Mouse (Mus musculus) heart, postnatal 4 days (tissue): ENCODE results near the gene Faah. TPM values are rescaled to one million over a fixed set of nuclear protein-coding genes. Genes with fewer than 3 reads are reported as not detected.
A peak's percentile ranks its signal among the peaks of the same experiment; 100 is the strongest.

Experiments used
- DNase-seq: peaks from one replicate; pipeline ENCODE4 v3.0.0; 2021
- total RNA-seq, 2 experiments: library from RNA; stranded (reverse); gene quantifications; 2 replicates each; pipeline ENCODE4 v1.2.3; 2021

Gene Faah
- total RNA-seq, 2 experiments from 2014 or later = 1.3 to 1.6 TPM

- no peak for DNase-seq
These were observed 76.4 kb downstream of the Faah start for GRCm38 (mm10) chr4:115941242-115941820.

GRCm38 (mm10) chr4:115940681-115941080 lies 77.0 kb downstream of the Faah start:
- DNase-seq = no peak

DNA sequence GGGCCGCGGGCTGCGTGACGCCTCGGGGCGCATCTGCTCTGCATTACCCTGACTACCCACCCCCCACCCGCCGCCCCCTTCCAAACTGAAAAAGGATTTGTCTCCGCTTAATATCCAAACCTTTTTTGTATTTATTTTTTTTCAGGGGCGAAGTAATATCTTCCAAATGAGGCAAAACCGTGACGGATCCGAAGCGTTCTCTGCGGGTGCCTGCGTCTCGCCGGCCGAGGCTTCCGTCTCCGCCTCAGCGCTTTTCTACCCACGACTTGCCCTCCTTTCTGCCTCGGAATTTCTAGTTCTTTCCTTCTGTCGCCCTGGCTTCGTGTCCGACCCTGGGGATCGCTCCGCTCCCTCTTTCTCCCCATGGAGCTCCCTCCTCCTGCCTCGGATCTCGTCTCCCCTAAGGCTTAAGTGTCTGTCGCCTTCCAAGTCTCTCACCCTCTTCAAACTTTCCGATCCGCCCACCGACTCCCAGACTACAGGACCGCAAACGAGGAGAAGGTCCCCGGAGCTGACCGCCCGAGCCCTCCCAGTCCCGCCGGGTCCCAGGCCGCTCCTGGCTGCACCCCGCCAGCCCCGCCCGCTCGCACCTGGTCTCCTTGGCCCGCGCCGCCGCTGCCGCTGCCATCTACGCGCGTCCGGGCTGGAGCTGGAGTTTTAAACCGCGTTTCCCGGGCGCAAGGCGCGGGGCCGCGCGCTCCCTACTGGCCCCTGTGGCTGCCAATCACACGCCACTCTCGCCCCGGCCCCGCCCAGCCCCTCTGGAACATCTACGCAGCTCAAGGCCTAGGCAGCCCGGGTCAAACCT lies 78.2 kb downstream of the Faah start, which contains the start of gene Dmbx1:
Gene Dmbx1 (minus strand): TSS at position 632 of the 808 bp plus-strand sequence.
- DNase-seq = peak; percentile 35

DNA sequence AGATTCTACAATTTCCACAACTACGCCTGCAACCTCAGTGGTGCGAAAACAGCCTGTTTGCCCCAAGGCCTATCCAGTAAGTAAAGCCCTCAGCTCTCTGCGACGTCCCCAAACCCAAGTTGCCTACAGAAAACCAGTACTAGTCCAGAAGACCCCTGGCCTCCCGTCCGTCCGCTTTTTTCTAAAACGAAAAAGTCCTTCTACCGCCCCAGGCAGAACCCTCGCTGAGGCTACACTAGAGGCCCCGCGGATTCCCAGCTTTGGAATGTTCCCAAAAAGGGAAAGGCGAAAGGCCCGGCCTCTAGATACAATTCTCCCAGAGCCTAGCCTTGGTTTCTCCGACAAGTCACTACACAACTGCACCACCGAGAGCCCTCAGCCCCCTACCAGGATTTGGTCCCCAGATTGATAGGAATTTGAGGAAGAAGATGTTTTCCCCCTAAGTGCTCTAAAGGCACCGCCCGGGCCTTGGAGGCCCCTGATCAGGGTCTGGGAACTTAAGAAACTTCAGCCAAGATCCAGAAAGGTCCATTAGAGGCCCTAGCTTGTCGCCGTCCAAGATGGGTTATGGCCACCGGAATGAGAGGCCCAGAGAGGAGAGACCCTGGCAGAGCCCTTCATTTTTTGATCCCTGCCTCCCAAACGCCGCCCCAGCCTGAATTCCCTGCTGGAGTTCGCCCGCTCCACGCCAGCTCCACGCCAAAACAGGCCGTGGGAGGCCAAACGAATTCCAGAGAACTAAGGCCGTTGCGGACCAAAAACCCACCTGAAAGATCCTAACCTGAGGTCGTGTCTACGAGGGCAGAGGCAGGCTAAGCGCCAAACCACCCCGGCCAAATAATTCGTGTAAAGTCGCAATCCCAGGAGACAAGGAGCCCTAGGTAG lies 79.2 kb downstream of the Faah start:
- DNase-seq = peak; percentile 33

- DNase-seq = no peak
These were observed 80.4 kb downstream of the Faah start for GRCm38 (mm10) chr4:115937061-115937976.

DNA sequence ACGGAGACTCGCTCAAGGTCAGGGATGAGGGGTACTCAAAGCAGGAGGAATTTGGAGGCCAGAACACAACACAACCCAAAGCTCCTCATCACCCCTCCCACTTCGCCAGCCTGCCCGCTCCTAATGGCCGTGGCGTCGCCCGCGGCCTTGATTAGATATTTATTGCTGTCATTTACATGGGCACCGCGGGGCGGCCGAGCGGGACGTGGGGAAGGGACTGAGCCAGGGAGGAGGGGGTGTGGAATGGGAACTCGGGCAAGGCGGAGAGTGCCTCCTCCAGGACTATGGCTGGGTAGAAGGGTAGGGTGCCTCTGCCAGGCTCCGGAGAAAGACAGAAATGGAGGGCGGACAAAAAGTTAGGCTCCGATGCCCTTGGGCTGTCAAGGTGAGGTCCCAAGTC lies 81.1 kb downstream of the Faah start:
- no peak for DNase-seq

DNA sequence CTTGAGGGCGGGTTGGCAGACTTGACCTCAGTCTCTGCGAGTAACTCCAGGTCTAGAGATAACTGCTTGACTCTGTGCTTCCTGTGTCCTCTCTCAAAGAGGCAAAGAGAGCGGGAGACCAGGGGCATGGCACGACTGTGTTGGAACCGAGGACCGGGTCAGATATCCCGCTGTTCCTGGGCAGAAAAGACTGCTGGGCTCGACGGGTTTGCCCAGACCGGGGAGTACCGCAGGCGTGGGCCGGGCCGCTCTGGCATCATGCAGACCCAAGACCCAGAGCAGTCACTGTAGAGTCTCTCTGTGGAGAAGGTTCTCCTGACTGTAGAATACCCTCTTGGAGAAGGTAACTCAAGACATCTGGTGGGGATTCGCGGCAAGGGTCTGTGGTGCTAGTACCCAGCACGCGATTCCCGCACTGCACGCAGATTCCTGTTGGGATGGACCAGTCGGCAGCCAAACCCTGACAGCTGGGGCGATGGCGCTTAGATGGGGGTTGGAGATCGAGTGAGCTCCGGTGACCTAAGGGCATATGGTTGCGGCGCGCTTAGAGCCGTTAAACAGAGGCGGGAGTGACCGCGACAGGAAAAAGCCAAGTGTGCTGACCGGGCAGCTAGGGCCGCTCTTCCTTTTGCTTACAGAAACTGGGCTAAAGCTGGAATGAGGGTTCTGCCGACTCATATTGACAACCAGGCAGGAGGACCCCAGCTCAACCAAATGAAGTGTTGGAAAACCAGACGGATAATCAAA lies 81.7 kb downstream of the Faah start:
- no peak for DNase-seq

- no peak for DNase-seq
These were observed 86.1 kb downstream of the Faah start for GRCm38 (mm10) chr4:115931556-115932088.

DNA sequence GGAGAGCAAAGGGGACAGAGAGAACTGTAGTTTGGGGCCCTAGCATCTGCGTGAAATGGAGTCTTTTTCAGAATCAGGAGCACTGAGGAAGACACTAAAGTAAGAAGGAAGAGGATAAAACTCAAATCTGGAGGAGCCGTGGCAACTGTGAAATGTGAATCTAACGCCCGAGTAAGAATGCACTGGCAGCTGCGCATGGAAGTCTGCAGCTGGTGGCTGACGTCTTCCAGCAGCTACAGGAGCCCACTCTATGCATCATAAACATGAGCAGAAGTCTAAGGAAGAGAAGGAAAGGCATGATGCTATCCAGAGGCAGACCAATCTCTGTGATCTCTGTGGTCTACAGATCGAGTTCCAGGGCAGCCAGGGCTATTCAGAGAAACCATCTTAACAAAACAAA lies 90.1 kb downstream of the Faah start:
- DNase-seq = no peak

DNA sequence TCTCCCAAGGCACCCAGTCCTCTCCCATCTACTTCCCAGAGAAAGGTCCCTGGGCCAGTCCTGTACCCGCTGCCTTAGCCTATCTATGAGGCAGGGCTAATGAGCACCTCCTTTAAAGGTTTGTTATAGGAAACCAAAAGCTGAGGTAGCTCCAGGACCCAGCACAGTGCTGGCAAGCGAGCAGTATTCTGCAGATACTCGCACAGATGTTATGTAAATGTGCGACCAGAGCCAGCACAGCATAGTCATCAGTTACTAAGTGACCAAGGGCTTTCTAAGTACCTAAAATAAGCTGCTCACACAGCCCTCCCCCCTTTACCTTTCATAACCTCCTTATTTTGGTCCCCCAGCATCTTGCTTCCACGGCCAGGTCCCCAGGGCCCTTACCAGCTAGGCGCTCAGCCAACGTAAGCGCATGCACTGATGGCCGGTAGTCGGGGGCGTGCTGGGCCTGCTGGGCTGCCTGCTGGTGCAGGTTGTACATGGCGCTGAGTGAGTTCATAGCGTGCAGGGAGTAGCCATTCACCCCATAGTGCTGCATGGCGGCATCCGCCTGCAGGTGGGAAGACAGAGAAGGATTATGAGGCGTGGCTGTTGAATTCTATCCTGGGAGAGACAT lies 94.4 kb downstream of the Faah start:
- no peak for DNase-seq

GRCm38 (mm10) chr4:115922688-115923087 lies 95.0 kb downstream of the Faah start:
- no peak for DNase-seq

GRCm38 (mm10) chr4:115919911-115920310 lies 97.8 kb downstream of the Faah start:
- DNase-seq = no peak

Other genes with a start within 250 kb of the Faah start
- 1 to 10 TPM in 1 of 2 experiments, under 1 TPM in 1; 0.60 to 1.2 TPM for gene Tex38, start 236.9 kb downstream of the Faah start, total RNA-seq
- 10 to 100 TPM; 56.1 to 59.3 TPM for gene Atpaf1, start 233.1 kb downstream of the Faah start, total RNA-seq
- gene Mob3c, start 189.8 kb downstream of the Faah start, total RNA-seq = 1 to 10 TPM; 6.3 to 8.1 TPM
- gene Mknk1, start 178.7 kb downstream of the Faah start, total RNA-seq = 10 to 100 TPM; 22.1 to 23.6 TPM
- gene Kncn, start 133.5 kb downstream of the Faah start, total RNA-seq = not detected
- gene 6430628N08Rik, start 127.3 kb downstream of the Faah start, total RNA-seq = not detected
- gene Dmbx1, start 78.0 kb downstream of the Faah start, total RNA-seq = not detected
- gene Nsun4, start 36.0 kb upstream of the Faah start, total RNA-seq = 10 to 100 TPM; 27.0 to 28.6 TPM
- gene Uqcrh, start 57.1 kb upstream of the Faah start, total RNA-seq = 1,000 to 10,000 TPM; 1,575 to 1,686 TPM
- gene Lrrc41, start 57.3 kb upstream of the Faah start, total RNA-seq = 10 to 100 TPM; 40.6 to 41.5 TPM
- gene Rad54l, start 105.8 kb upstream of the Faah start, total RNA-seq = 10 to 100 TPM; 10.4 to 10.6 TPM
- gene Pomgnt1, start 105.9 kb upstream of the Faah start, total RNA-seq = 10 to 100 TPM; 83.3 to 84.7 TPM
- gene Lurap1, start 133.4 kb upstream of the Faah start, total RNA-seq = 1 to 10 TPM; 3.6 to 3.9 TPM
- gene Tspan1, start 149.7 kb upstream of the Faah start, total RNA-seq = not detected
- not detected for gene 1700042G07Rik, start 155.4 kb upstream of the Faah start, total RNA-seq
- under 1 TPM in 1 of 2 experiments, not detected in 1; 0.79 TPM for gene Gm49337, start 155.5 kb upstream of the Faah start, total RNA-seq
- gene Pik3r3, start 203.7 kb upstream of the Faah start, total RNA-seq = 10 to 100 TPM; 21.0 to 24.6 TPM